Mouse (Mus musculus): ENCODE measurements at regions not wholly inside any gene's neighbourhood (a gene's known extent, or its start where the extent isn't known, plus 50 kb on each side); places are given as distances from the start of the nearest gene placed in this dataset.
A peak's percentile ranks its signal among the peaks of the same experiment; 100 is the strongest.

DNA sequence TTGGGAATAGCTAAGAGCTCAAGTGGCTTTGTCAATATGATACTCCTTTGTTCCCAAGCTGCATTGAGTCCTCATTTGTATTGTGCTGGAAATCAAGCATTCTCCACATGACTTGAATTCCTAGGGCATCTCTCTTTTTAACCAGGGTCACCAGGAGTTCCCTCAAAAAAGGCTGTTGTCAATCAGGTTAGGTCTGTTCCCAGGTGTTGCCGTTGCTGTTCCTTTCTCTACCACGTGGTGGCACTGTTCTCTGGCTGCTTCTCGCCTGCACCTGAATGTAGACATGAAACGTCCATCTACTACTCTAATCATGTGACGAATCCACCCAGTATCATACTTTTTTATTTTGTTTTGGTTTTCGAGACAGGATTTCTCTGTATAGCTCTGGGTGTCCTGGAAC lies 118.3 kb downstream of the S1pr1 start:
- DNase-seq: peak; percentile 59 to 88

DNA sequence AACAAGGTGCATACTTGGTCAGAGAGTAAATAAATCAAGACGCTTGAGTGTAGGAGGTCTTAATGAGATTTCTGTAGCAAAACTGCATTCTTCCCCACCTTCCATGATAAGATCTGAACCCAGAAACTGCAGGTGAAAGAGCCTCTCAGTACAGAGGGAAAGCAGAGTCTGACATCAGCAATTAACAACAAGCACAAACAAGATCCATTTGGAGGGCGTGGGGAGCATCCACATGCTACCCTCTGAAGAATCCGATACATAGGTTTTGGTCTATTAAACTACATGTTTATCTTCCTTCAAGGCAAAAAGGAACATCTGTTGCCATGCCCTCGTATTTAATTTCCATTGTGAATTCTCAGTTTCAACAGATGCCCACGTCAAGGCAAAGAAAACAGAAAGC lies 124.2 kb downstream of the S1pr1 start:
- no peak for DNase-seq

DNA sequence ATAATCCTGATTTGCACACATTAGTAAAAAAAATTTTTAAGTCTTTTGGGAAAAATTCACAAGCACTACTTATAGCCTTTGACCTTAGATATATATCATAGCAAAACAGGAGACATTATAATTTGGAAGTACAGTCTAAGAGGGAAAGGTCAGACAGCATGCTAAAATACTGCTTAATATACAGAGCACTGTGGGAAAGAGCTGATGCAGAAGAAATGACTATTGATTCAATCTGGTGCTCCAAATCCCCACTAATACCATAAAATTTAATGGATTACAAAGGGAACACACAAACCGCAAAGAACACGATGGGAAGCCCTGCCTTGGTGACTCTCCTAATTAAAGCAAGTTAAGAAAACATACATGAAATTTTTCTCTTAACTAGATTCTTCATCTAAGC lies 126.3 kb downstream of the S1pr1 start:
- DNase-seq: no peak

DNA sequence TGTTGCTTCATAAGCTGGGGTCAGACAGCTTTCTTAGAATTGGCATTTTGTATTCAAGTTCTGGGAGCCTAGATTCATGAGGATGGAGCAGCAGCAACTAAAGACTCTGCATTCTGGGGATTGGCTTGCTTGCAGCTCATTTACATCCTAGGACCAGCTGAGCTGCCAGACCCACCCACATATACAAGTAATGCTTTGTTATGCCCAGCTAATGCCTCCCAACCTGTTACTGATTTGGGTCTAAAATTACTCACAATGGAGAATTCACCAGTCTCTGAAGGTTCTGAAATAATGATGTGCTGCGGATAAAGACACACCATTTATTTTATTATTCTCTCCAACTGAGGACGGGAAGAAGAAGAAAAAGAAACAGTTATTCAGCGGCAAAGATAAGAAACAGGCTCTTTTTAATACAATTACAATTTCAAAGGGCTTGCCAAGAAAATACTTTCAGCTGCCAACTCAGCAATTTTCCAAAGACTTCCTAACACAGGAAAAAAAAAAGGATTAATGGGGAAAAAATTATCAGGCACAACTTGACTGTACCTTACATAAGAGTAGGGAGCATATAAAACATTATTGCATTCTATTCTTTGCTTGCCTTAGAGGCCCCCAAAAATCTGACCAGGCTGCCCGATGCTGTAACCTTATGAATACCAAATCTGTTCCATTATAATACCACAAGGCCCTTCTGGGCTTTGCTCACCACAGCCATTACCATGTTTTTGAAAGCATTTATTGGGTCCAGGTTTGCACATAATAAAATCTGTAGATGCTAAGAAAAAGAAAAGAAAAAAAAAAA lies 134.5 kb downstream of the S1pr1 start:
- no peak for DNase-seq

DNA sequence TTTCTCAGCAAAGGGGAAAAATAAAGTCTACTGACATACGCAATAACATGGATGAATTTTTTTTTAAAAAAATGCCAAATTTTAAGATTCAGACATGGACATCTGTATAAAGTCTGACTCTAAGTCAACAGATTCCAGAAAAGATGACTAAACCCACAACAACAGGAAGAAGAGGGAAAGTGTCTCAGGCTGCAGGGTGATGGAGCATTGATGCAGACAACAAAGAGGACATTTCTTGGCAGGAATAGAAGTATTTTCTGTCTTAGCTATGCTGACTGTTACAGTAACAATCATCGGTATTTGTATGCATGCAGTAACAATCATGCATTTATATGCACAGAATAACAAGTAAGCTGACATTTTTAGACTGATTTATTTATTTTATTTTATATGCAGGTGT lies 139.5 kb downstream of the S1pr1 start:
- no peak for DNase-seq

DNA sequence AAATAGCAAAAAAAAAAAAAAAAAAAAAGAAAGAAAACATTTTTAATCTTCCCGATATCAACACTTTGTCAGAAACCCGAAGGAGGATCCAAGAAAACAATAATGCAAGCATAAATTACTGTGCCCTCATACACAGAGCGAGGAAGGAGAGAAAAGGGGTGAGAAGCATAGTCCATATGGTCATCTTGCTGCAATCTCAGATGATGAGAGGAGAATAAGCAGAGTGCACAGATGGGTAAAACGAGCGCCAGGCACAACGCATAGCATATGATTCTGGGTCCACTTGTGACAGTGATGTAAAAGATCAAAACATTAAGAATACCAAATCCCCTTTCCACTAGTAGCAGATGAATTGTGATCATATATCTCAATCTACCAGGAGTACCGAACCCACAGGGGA lies 152.1 kb downstream of the S1pr1 start:
- DNase-seq: no peak

DNA sequence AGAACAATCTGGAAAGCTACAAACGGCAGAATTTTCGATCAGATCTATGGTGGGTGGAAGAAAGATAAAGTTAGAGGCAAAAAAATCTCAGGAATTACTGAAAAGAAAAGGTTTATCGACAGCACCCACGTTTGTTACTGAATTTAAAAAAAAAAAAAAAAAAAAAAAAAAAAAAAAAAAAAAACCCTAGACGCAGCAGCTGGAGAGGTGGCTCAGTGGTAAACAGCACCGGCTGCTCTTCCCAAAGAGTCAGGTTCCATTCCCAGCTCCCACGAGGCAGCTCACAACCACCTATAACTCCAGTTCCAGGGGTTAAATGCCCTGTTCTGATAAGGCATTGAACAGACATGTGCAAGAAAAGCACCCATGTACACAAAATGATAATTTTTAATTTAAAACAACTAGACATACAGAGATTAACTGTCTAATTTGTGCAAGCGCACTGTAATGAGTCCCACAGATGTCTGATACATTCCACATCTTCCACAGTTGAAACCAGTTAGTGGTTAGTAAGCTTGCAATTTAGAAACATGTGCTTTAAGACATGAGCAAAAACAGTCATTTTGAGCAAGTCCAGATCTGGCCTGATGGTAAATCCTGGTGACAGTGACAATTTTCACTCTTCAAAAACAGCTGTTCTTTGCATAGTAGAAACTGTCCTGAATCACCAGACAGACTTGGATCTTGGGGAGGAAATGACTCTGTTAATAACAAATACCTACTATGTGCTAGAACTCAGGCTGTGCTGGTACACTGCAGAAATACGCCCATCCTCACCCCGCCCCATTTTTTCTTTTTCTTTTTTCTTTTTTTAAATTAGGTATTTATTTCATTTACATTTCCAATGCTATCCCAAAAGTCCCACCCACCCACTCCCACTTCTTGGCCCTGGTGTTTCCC lies 159.8 kb downstream of the S1pr1 start:
- DNase-seq: no peak

DNA sequence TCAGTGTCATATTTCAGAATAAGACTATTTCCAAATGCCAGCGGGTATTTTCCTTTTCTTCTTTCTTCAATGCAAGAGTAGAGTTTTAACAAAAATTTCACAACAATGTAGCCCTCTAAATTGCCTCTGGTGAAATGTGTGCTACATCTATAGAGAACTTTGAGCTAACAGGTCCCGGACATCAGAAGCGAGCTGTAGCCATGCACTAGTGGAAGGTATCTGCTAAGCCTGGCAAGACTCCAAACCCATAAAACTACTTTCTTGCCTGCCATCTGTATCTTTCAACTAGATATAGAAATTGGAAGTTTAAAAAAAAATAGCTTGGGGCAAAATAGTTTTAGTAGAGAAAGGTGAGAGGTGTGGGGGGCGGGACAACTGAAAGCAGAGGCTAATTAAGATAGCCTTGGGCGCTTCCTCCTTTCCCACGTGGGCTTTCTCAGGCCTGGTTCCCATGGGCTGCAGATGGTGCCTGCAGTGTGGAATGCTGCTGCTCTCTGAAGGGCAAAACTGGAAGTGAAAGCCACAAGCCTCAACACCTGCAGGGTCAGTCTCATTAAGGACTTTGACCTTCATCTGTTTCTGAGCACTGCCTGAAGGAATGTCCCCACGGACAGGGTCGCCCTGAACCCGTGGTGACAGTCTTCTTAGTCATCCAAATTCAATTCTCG lies 160.9 kb downstream of the S1pr1 start:
- peak; percentile 3 to 7 for DNase-seq

DNA sequence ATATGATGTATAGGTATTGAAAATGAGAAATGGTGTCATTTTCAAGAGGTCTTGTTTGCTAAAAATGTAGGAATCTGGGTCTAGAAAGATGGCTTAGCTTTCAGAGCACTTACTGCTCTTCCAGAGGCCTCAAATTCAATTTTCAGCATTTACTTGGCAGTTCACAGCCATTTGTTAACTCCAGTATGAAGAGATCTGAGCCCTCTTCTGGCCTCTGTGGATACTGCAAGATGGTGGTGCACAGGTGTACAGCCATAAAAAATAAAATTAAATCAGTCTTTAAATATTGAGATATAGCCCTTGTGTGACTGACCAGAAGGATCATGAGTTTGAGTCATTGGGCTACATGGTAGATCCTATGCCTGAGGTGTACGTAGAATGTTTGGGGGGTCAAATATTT lies 173.1 kb downstream of the S1pr1 start:
- DNase-seq: peak; percentile 14 to 72

DNA sequence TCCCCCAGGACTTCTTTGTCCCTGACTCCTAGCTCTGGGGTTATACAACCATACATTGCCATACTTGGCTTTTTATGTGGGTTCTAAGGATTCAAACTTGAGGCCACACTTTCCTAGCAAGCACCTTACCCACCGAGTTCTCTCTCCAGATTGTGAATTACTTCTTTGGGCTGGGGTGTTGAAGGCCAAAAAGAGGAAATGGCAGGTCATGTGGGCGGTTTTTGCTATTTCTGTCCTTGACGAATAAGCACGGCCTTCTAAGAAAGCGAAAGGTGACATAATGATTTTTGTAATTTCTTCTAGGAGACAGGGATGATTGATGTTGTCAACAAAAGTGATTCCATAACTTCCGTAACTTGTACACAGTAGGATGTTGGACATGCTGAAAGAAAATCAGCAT lies 176.5 kb downstream of the S1pr1 start:
- no peak for DNase-seq

DNA sequence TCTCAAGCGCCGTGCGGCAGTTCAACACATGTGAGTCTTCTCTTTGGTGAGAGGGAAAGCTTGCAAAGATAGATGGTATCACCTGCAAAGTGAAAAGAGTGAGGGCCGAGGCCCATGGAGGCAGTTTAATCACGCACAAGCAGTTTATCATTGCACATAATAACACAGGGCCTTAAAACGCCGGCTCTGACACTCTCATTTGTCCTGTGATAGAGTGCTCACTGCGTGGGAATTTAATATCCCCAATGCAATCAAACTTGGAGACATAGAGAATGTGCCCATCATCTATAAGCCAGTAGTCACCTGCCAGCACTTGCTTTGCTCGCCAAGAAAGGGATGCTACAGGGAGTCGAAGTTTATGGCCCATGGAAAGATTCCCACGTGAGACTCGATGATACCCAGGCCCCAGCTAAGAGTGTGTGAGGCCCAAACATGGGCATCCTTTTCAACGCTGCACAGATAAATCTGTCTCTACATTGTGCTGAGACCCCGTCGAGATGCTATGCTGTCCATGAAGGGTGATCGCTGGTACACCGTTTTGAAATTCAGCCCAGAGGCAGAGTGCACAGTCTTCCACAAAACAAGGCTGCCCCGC lies 182.6 kb downstream of the S1pr1 start:
- DNase-seq: no peak

DNA sequence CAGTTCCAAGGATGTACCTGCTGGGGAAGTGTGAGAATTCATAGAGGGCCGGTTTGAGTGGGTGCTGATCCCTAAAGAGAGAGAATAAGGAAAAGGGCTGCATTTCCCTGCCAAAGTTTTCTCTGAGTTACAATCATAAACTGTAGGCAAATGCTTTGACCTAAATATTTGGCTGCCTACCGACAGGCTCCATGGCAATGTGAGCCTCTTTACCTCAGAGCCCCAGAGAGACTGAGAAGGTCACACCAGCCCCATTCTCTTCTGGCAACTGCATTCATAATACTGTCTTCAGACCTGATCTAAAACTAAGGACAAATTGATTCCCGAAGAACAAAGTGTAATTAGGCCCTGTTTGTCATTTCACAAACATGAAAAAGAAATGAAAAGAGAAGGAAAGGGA lies 184.4 kb downstream of the S1pr1 start:
- no peak for DNase-seq

DNA sequence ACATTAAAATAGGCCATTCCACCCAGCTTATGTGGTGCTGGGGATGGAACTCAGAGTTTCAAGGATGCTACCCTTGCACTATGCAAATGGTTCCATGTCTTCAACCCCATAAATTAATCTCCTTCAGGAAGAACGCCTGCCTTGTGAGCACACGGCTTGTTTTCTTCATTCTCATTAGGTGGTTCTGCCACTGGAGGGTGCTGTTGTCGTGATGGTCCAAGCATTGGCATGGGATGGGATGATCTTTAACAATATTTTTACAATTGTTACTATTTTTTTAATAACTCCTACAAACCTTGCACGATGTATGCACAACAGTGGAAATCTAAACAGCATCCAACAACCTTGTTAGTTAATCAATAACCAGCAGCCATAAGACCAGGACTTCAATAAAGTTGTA lies 185.0 kb downstream of the S1pr1 start:
- DNase-seq: peak in 1 of 2 experiments; percentile 29

DNA sequence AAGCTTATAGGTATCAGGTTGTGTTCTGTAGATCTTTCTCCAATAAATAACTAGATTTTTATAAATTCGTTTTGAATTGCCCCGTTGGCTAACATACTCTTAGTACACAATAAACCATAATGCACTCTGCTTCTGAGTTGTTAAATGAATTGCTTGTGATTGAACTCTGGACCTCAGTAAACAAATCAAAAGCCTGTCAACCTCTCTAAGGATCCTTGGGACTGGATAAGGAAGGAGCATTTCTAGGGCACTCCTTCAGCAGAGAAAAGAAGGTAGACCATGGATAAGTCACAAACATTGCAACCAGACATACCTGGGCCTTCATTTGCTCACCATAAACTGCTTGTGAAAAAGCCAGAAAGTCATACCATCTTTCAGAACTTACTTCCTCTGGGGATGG lies 191.4 kb downstream of the S1pr1 start:
- no peak for DNase-seq

DNA sequence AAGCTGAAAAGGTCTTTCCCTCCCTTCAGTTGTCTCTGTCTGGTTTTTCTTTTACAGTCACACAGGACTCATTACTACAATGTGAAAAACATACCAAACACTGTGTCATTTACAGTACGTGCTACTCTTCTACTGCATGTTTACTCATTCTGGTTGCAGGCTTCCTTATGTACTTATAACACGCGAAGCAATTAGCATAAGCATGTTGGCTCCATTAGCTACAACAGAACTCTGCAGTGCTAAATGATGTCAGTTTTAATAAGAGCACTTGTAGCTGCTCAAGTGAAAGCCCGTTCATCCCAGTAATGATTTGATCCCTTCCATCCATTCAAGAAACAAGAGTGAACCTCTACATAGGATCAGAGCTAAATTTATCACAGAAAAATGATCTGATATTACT lies 199.2 kb downstream of the S1pr1 start:
- no peak for DNase-seq

DNA sequence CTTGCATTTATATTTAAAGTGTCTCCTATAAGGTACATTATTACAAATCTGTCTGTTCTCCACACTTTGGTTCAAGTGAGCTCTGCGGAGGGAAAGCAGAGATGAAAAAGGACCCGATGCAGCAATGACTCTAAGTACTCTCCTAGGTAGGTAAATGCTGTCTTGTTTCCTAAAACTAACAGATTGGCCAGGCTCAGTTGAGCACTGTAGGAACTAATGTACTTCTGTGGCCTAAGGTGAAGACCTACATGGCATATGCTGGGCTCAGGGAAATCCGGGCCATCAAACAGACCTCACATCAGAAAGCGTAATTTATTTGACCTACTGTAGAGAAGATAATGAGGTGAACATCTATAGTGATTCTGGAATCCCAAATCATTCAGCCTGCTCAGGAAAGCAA lies 205.2 kb downstream of the S1pr1 start:
- no peak for DNase-seq

DNA sequence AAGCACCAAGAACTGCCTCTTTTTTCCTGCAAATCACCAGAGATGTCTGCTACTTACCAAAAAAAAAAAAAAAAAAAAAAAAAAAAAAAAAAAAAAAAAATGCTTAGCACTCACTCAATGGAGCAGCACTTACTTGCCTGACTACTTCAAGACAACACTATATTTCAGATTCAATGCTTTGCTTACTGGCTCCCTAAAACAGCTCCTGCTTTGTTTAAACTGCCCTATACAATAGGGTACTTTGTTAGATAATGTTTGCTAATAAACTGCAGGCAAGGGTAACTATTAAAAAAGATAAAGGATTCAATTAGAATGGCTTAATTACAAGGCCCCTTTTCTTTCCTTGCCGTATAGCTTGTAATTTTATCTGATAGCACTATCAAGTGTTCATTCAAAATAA lies 217.5 kb downstream of the S1pr1 start:
- no peak for DNase-seq

DNA sequence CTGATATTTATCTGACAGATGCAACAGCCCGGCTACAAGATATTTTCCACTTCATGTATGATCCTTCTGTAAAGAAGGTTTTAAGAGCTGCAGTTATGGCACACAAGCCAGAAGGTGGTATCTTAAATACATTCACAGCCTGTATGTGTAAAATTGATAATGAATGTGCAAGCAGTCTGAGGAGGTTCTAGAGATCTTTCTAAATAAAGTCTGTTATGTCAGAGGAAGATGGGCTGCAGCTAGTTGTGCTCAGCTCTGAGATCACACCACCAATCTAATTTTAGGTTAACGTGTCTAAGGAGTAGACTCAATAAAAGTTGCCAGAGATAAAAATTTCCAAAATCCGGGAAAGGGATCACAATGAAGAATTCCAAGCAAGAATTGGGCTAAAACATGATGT lies 218.8 kb downstream of the S1pr1 start:
- no peak for DNase-seq

DNA sequence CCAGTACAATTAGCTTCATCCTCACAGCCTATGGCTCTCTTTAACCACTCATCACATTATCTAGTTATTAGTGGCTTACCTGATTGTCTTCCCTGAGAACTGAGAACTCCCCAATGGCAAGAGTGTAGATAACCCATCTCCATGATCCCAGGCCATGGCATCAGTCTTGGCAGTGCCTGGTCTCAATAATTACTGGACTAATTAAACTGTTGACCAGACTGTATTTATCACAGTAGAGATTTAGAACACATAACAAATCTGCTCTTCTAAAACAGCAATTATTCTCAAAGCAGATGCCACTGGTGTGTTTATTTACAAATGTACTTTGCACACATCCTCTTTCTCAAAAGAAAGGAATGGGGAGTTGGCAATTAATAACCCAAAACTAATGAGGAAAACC lies 219.2 kb downstream of the S1pr1 start:
- DNase-seq: no peak

DNA sequence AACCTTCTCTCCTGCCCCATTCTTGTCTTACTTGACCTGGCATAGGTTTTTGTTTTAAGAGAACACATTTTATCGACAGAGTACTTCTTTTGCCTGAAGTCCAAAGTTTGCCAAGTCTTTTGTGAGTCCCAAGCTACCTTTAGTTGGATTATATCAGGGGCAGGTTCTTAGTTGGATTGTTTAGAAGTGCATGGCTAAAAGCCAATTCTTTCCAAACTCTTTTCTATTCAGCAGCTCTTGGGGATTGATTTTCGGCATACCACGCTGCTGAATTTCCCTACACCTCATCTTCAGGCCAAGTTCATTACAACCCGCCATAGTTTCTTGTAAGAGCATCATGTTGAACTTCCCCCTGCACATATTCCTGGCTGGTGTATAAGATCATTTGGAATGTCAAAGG lies 245.9 kb downstream of the S1pr1 start:
- no peak for DNase-seq

DNA sequence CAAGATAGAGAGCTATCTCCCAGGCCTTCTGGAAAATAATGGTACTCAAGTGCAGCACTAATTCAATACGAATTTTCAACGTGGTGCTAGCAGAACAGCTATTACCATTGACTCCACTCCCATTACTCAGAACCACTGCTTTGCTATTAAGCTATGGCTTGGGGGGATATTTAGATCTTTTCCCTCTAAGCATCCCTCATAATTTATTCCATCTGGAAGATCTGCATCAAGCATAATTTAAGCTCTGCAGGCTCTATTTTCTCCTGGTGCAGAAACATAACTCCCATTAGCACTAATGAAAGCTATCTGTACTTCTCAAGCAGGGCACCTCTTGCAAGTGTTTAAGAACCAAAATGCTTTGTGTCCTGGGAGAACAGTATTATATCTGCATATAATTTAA lies 247.0 kb downstream of the S1pr1 start:
- no peak for DNase-seq

DNA sequence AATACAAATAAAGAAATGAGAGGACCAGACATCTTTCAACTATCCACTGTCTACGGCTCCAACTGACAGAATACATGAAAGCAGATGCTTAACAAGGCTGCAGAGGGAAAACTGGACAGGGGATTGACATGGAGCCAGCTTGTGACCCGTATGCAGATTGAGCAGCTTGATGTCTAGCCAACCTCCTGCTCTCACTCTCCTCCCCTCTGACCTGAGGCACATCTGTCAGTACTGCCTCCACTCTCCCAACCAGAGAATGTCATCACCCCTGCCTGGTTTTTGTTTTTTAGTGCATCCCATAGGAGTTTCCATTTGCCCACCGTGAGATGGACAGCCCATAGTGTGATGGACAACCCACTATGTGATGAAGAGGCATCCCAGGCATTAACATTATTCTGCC lies 252.2 kb downstream of the S1pr1 start:
- DNase-seq: no peak

Measured in kidney, postnatal 36 days (tissue).